Mouse (Mus musculus) olfactory bulb, adult 2 months (tissue): Measurements from ENCODE around the gene Tbl3.

Source experiments
- CTCF ChIP-seq: fragments of 200-500 bp; IDR thresholded peaks from 2 replicates; pipeline ENCODE4 v1.5.1; 2012; ENCODE audit warnings: low read depth, mild to moderate bottlenecking, low read length, moderate library complexity; ENCODE audit not compliant: insufficient read depth
- POLR2A ChIP-seq: fragments of 200-500 bp; IDR thresholded peaks from 2 replicates; pipeline ENCODE4 v1.6.1; 2012; ENCODE audit warnings: mild to moderate bottlenecking, low read depth, low read length, moderate library complexity; ENCODE audit not compliant: insufficient read depth

DNA sequence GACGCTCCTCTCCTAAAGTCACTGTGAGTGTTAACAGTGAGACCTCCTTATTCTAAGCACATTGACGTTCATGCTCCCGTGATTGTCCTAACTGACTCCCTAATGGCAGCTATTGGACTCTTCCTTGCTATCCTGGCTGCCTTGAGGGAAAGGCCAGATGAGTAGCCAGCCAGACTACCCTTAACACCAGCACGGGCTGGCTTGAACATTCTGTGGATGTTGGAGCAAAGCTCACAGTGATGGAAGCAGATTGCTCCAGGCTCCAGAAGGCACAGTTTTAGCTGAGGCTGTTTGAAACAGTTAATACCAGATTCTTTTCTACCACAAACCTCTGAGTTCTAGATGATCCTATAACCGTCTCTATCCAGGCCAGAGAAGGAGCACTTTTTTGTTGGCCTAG, 36.4 kb upstream of the Tbl3 start:
- TF ChIP-seq POLR2A (no peak), CTCF (no peak)
